Mouse (Mus musculus) E14TG2a.4 (cell line): Measurements from ENCODE around the gene Tmem248.

Source experiments
- H3K27me3 ChIP-seq: 2 replicates; pipeline ENCODE4 v1.6.1; 2014; ENCODE audit warnings: low read length, control low read depth; ENCODE audit not compliant: insufficient read depth
- H3K36me3 ChIP-seq: 2 replicates; pipeline ENCODE4 v1.6.1; 2014; ENCODE audit warnings: low read length, control low read depth; ENCODE audit not compliant: insufficient read depth
- H3K4me1 ChIP-seq: replicated peaks from 2 replicates; pipeline ENCODE4 v1.6.1; 2014; ENCODE audit warnings: low read depth, low read length, control low read depth
- H3K4me3 ChIP-seq: replicated peaks from 2 replicates; pipeline ENCODE4 v1.5.1; 2014; ENCODE audit warnings: mild to moderate bottlenecking, low read length
- H3K9me3 ChIP-seq: 2 replicates; pipeline ENCODE4 v1.6.1; 2014; ENCODE audit warnings: low read length, control low read depth
- CTCF ChIP-seq: conservative IDR thresholded peaks from 2 replicates; pipeline ENCODE4 v1.5.1; 2014; ENCODE audit warnings: low read length
- NANOG ChIP-seq: IDR thresholded peaks from 2 replicates; pipeline ENCODE4 v1.6.1; 2014; ENCODE audit warnings: borderline replicate concordance, low read length, mixed read lengths
- POU5F1 ChIP-seq: IDR thresholded peaks from 2 replicates; pipeline ENCODE4 v1.6.1; 2014; ENCODE audit warnings: low read length, borderline replicate concordance

Gene Tmem248

GRCm38 (mm10) chr5:130193760-130194159, 23.1 kb upstream of the Tmem248 start:
- no peaks in the 10 kb centered on the region for H3K27me3 ChIP-seq
- H3K4me1 ChIP-seq = peaks cover 18% of the 10 kb centered on the region
- H3K36me3 ChIP-seq = peaks cover 91% of the 10 kb centered on the region
- TF ChIP-seq NANOG = no peak
- TF ChIP-seq CTCF = no peak
- no peak for TF ChIP-seq POU5F1
- no peak overlapping the region for H3K4me3 ChIP-seq
- no peaks in the 10 kb centered on the region for H3K9me3 ChIP-seq

GRCm38 (mm10) chr5:130196307-130196706, 20.6 kb upstream of the Tmem248 start:
- H3K4me1 ChIP-seq = peaks cover 27% of the 10 kb centered on the region
- peaks cover 81% of the 10 kb centered on the region for H3K36me3 ChIP-seq
- TF ChIP-seq POU5F1 (no peak), CTCF (no peak), NANOG (no peak)
- no peaks in the 10 kb centered on the region for H3K9me3 ChIP-seq
- no peaks in the 10 kb centered on the region for H3K27me3 ChIP-seq
- no peak overlapping the region for H3K4me3 ChIP-seq

- Histone ChIP-seq H3K4me3 (no peak overlapping the region), H3K27me3 (no peaks in the 10 kb centered on the region), H3K4me1 (peaks cover 27% of the 10 kb centered on the region), H3K9me3 (no peaks in the 10 kb centered on the region), H3K36me3 (peaks cover 76% of the 10 kb centered on the region)
- TF ChIP-seq CTCF (no peak), NANOG (no peak), POU5F1 (no peak)
Measured at GRCm38 (mm10) chr5:130197454-130197853, 19.4 kb upstream of the Tmem248 start.

GRCm38 (mm10) chr5:130197981-130198380, 18.9 kb upstream of the Tmem248 start:
- Histone ChIP-seq H3K36me3 (peaks cover 73% of the 10 kb centered on the region), H3K4me3 (no peak overlapping the region), H3K27me3 (no peaks in the 10 kb centered on the region), H3K4me1 (peaks cover 27% of the 10 kb centered on the region), H3K9me3 (no peaks in the 10 kb centered on the region)
- TF ChIP-seq NANOG (no peak), CTCF (no peak), POU5F1 (no peak)

GRCm38 (mm10) chr5:130200233-130201029, 16.4 kb upstream of the Tmem248 start:
- TF ChIP-seq POU5F1 = no peak
- TF ChIP-seq CTCF = no peak
- TF ChIP-seq NANOG = no peak
- Histone ChIP-seq H3K4me1 (peaks cover 29% of the 10 kb centered on the region), H3K4me3 (no peak overlapping the region), H3K9me3 (no peaks in the 10 kb centered on the region), H3K36me3 (peaks cover 64% of the 10 kb centered on the region), H3K27me3 (no peaks in the 10 kb centered on the region)

GRCm38 (mm10) chr5:130203948-130204347, 12.9 kb upstream of the Tmem248 start:
- no peaks in the 10 kb centered on the region for H3K27me3 ChIP-seq
- H3K4me3 ChIP-seq = no peak overlapping the region
- no peaks in the 10 kb centered on the region for H3K9me3 ChIP-seq
- peaks cover 64% of the 10 kb centered on the region for H3K36me3 ChIP-seq
- TF ChIP-seq CTCF = no peak
- TF ChIP-seq NANOG = no peak
- no peak for TF ChIP-seq POU5F1
- H3K4me1 ChIP-seq = peaks cover 12% of the 10 kb centered on the region

- H3K9me3 ChIP-seq = no peaks in the 10 kb centered on the region
- H3K27me3 ChIP-seq = no peaks in the 10 kb centered on the region
- peaks cover 8% of the 10 kb centered on the region; the same call in 1 of the 2 replicates for H3K4me1 ChIP-seq
- H3K4me3 ChIP-seq = no peak overlapping the region
- TF ChIP-seq POU5F1 (no peak), CTCF (no peak), NANOG (no peak)
- H3K36me3 ChIP-seq = peaks cover 67% of the 10 kb centered on the region
Measured at GRCm38 (mm10) chr5:130204560-130204959, 12.3 kb upstream of the Tmem248 start.

GRCm38 (mm10) chr5:130205441-130206023, 11.3 kb upstream of the Tmem248 start:
- Histone ChIP-seq H3K36me3 (peaks cover 71% of the 10 kb centered on the region), H3K4me1 (peaks cover 8% of the 10 kb centered on the region), H3K4me3 (no peak overlapping the region), H3K27me3 (no peaks in the 10 kb centered on the region), H3K9me3 (no peaks in the 10 kb centered on the region)
- no peak for TF ChIP-seq CTCF
- TF ChIP-seq NANOG = no peak
- TF ChIP-seq POU5F1 = no peak

GRCm38 (mm10) chr5:130207299-130207698, 9.6 kb upstream of the Tmem248 start:
- Histone ChIP-seq H3K4me1 (peaks cover 24% of the 10 kb centered on the region), H3K9me3 (no peaks in the 10 kb centered on the region), H3K36me3 (peaks cover 74% of the 10 kb centered on the region), H3K27me3 (no peaks in the 10 kb centered on the region), H3K4me3 (no peak overlapping the region)
- TF ChIP-seq POU5F1 (no peak), CTCF (no peak), NANOG (no peak)
